16 mouse cellular contexts compared by ENCODE assay signal in the genomic region with DNA sequence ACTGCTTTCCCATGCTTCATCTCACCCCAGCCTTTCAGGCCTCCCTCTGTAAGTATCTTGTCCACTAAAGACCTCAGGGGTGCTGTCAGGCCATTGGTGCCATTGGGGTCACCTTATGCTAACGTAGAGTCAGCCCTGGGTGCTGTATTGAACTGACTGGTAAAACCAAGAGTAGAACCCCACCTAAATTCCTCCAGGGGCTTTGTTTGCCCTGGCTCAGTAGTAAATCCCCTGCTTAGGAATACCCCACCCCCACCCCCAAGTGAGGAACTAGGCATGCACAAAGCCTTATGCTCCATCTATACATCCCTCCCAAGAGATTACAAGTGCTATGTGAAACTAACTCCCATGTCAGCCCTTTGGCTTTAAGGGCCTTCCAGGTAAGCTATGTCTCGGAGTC. TPM values are rescaled to one million over a fixed set of nuclear protein-coding genes. Genes with fewer than 3 reads are reported as not detected.
DNase-seq lines count a peak whose midpoint lies in the region; ATAC-seq and TF ChIP-seq lines count a peak whose summit lies in the region.
"Had no signal": no experiment of that assay in that cellular context is flagged by ENCODE, and none has a peak within 500 bp of the region (broad histone marks: within the 10 kb centered on the region; RNA-seq: fewer than 3 reads in every experiment).

No protein-coding gene starts in this region.

- intact Hi-C loops in heart, postnatal 36 days (cut with DNase I), result no loop called here

- no peaks in the 10 kb centered on the region for H3K9me3 ChIP-seq in heart, embryonic 12.5 days (replicated peaks)
- no peaks in the 10 kb centered on the region for H3K9me3 ChIP-seq in midbrain, embryonic 13.5 days
- no peaks in the 10 kb centered on the region for H3K9me3 ChIP-seq in midbrain, embryonic 14.5 days (ENCODE audit: control insufficient read depth, low read length)
- H3K9me3 ChIP-seq in neural tube, embryonic 15.5 days (replicated peaks), result no peaks in the 10 kb centered on the region
- H3K9me3 ChIP-seq: embryonic facial prominence, embryonic 13.5 days; forebrain, embryonic 13.5 days; limb, embryonic 13.5 days had no signal

- no peak for ATAC-seq in heart, embryonic 12.5 days (ENCODE audit: insufficient number of reproducible peaks, low FRiP score)
- no peak for ATAC-seq in midbrain, embryonic 13.5 days
- no peak for ATAC-seq in midbrain, embryonic 14.5 days (ENCODE audit: low FRiP score, low TSS enrichment)
- ATAC-seq in neural tube, embryonic 15.5 days (ENCODE audit: low FRiP score), result no peak
- ATAC-seq: forebrain, embryonic 13.5 days had no signal

- no peaks in the 10 kb centered on the region for H3K27me3 ChIP-seq in heart, embryonic 12.5 days (replicated peaks)
- H3K27me3 ChIP-seq in midbrain, embryonic 13.5 days, result no peaks in the 10 kb centered on the region
- no peaks in the 10 kb centered on the region for H3K27me3 ChIP-seq in midbrain, embryonic 14.5 days (ENCODE audit: control insufficient read depth, insufficient read depth, low read length)
- no peaks in the 10 kb centered on the region for H3K27me3 ChIP-seq in neural tube, embryonic 15.5 days (replicated peaks)
- H3K27me3 ChIP-seq: embryonic facial prominence, embryonic 13.5 days; forebrain, embryonic 13.5 days; limb, embryonic 13.5 days had no signal

- peak overlapping the region; percentile 52 for H3K27ac ChIP-seq in heart, embryonic 12.5 days (ENCODE audit: poor library complexity, severe bottlenecking)
- H3K27ac ChIP-seq in midbrain, embryonic 13.5 days, result no peak overlapping the region
- no peak overlapping the region for H3K27ac ChIP-seq in midbrain, embryonic 14.5 days (replicated peaks; ENCODE audit: low read depth, low read length)
- H3K27ac ChIP-seq in bone marrow, adult 2 months (ENCODE audit: control insufficient read depth, insufficient read depth, low read depth, low read length, poor library complexity), result peak overlapping the region; percentile 33
- peak overlapping the region; percentile 23; the same call in 1 of the 2 replicates for H3K27ac ChIP-seq in neural tube, embryonic 15.5 days (replicated peaks)
- H3K27ac ChIP-seq: embryonic facial prominence, embryonic 13.5 days; forebrain, embryonic 13.5 days; limb, embryonic 13.5 days had no signal

- 92% methylated on average over 2 of the region's 2 CpGs for WGBS in heart, embryonic 12.5 days
- 87% methylated on average over 2 of the region's 2 CpGs for WGBS in midbrain, embryonic 13.5 days
- 89% methylated on average over 2 of the region's 2 CpGs for whole genome bisulfite sequencing in midbrain, embryonic 14.5 days
- 87% methylated on average over 2 of the region's 2 CpGs for WGBS in bone marrow, adult 2 months
- 93% methylated on average over 2 of the region's 2 CpGs for WGBS in neural tube, embryonic 15.5 days

- TF ChIP-seq POLR2A in bone marrow, adult 2 months (IDR thresholded peaks at IDR 0.05; ENCODE audit: borderline replicate concordance, control insufficient read depth, low read depth, low read length), result no peak

- peaks cover 51% of the 10 kb centered on the region for H3K4me1 ChIP-seq in heart, embryonic 12.5 days (replicated peaks)
- peaks cover 14% of the 10 kb centered on the region for H3K4me1 ChIP-seq in midbrain, embryonic 13.5 days (replicated peaks)
- H3K4me1 ChIP-seq in midbrain, embryonic 14.5 days (ENCODE audit: control insufficient read depth, insufficient read depth, low read length), result no peaks in the 10 kb centered on the region
- peaks cover 6% of the 10 kb centered on the region for H3K4me1 ChIP-seq in bone marrow, adult 2 months (ENCODE audit: control insufficient read depth, insufficient read depth, low read length)
- H3K4me1 ChIP-seq in neural tube, embryonic 15.5 days, result peaks cover 9% of the 10 kb centered on the region
- H3K4me1 ChIP-seq: forebrain, embryonic 13.5 days; limb, embryonic 13.5 days had no signal

- H3K4me3 ChIP-seq in heart, embryonic 12.5 days, result no peak overlapping the region
- H3K4me3 ChIP-seq in midbrain, embryonic 13.5 days (replicated peaks), result no peak overlapping the region
- no peak overlapping the region for H3K4me3 ChIP-seq in midbrain, embryonic 14.5 days (replicated peaks; ENCODE audit: low read depth, low read length)
- no peak overlapping the region for H3K4me3 ChIP-seq in bone marrow, adult 2 months (replicated peaks; ENCODE audit: control insufficient read depth, low read depth, low read length)
- no peak overlapping the region for H3K4me3 ChIP-seq in neural tube, embryonic 15.5 days (replicated peaks)
- H3K4me3 ChIP-seq: embryonic facial prominence, embryonic 13.5 days; forebrain, embryonic 13.5 days; limb, embryonic 13.5 days had no signal

- no peak for TF ChIP-seq CTCF in bone marrow, adult 2 months (IDR thresholded peaks at IDR 0.05; ENCODE audit: control insufficient read depth, insufficient read depth, low read length)

- no peak for DNase-seq in heart, postnatal 36 days
- no peak for DNase-seq in midbrain, embryonic 14.5 days
- no peak for DNase-seq in cerebellum, adult 18-20 months
- no peak for DNase-seq in embryo, embryonic 11 days
- DNase-seq: adrenal gland, postnatal 10 days; cerebellum, adult 8-10 months; heart, postnatal 14 days; kidney, postnatal 25 days; thymus, postnatal 36 days had no signal

- H3K36me3 ChIP-seq in heart, embryonic 12.5 days, result peaks cover 25% of the 10 kb centered on the region
- peaks cover 36% of the 10 kb centered on the region for H3K36me3 ChIP-seq in midbrain, embryonic 13.5 days
- H3K36me3 ChIP-seq in midbrain, embryonic 14.5 days (ENCODE audit: control insufficient read depth, insufficient read depth, low read length), result peaks cover 19% of the 10 kb centered on the region
- H3K36me3 ChIP-seq in neural tube, embryonic 15.5 days, result peaks cover 11% of the 10 kb centered on the region

- no peak overlapping the region for H3K9ac ChIP-seq in heart, embryonic 12.5 days
- 0 out of 2 replicates have a peak overlapping the region, but pooled peaks have one; percentile 28 for H3K9ac ChIP-seq in midbrain, embryonic 13.5 days (replicated peaks)
- H3K9ac ChIP-seq in midbrain, embryonic 14.5 days (replicated peaks; ENCODE audit: low read length), result no peak overlapping the region
- no peak overlapping the region for H3K9ac ChIP-seq in neural tube, embryonic 15.5 days (replicated peaks)
- H3K9ac ChIP-seq: embryonic facial prominence, embryonic 13.5 days; forebrain, embryonic 13.5 days; limb, embryonic 13.5 days had no signal

- no peak overlapping the region for H3K4me2 ChIP-seq in heart, embryonic 12.5 days
- no peak overlapping the region for H3K4me2 ChIP-seq in midbrain, embryonic 13.5 days (replicated peaks)
- no peak overlapping the region for H3K4me2 ChIP-seq in midbrain, embryonic 14.5 days (ENCODE audit: low read length)
- no peak overlapping the region for H3K4me2 ChIP-seq in neural tube, embryonic 15.5 days
- H3K4me2 ChIP-seq: embryonic facial prominence, embryonic 13.5 days; forebrain, embryonic 13.5 days; limb, embryonic 13.5 days had no signal

RNA-seq across cellular contexts. Expression of a gene that starts 10.9 kb away (rescaled TPM):
- polyA plus RNA-seq in heart, embryonic 12.5 days (2016; fragmentation: Nextera tagmentation; extraction: Ambion mirVana), result 49.9 and 53.8 TPM in 2 replicates
- 10 to 100 TPM; 56.9 to 65.4 TPM for total RNA-seq in heart, postnatal 36 days (2021)
- polyA plus RNA-seq in midbrain, embryonic 13.5 days (2015; fragmentation: Nextera tagmentation; extraction: Ambion mirVana), result 32.1 and 39.6 TPM in 2 replicates
- polyA plus RNA-seq in midbrain, embryonic 14.5 days (2014; fragmentation: Nextera tagmentation; extraction: Ambion mirVana), result 34.7 and 42.0 TPM in 2 replicates
- polyA plus RNA-seq in bone marrow, adult 2 months (2011; ENCODE audit: insufficient read depth, insufficient read length, low replicate concordance, missing spikeins), result 29.7 and 37.6 TPM in 2 replicates
- polyA plus RNA-seq in neural tube, embryonic 15.5 days (2015; fragmentation: Nextera tagmentation; extraction: Ambion mirVana), result 33.7 and 36.1 TPM in 2 replicates

RNA-seq across cellular contexts. Expression of a gene that starts 31.6 kb away (rescaled TPM):
- polyA plus RNA-seq in heart, embryonic 12.5 days (2016; fragmentation: Nextera tagmentation; extraction: Ambion mirVana), result 1.4 and 1.6 TPM in 2 replicates
- total RNA-seq in heart, postnatal 36 days (2021), result 1 to 10 TPM; 1.8 to 2.0 TPM
- polyA plus RNA-seq in midbrain, embryonic 13.5 days (2015; fragmentation: Nextera tagmentation; extraction: Ambion mirVana), result 5.1 and 6.3 TPM in 2 replicates
- polyA plus RNA-seq in midbrain, embryonic 14.5 days (2014; fragmentation: Nextera tagmentation; extraction: Ambion mirVana), result 1.0 and 1.8 TPM in 2 replicates
- 53.1 and 110 TPM in 2 replicates for polyA plus RNA-seq in bone marrow, adult 2 months (2011; ENCODE audit: insufficient read depth, insufficient read length, low replicate concordance, missing spikeins)
- 2.3 and 3.9 TPM in 2 replicates for polyA plus RNA-seq in neural tube, embryonic 15.5 days (2015; fragmentation: Nextera tagmentation; extraction: Ambion mirVana)

RNA-seq across cellular contexts. Expression of a gene that starts 35.0 kb away (rescaled TPM):
- 33.6 and 34.5 TPM in 2 replicates for polyA plus RNA-seq in heart, embryonic 12.5 days (2016; fragmentation: Nextera tagmentation; extraction: Ambion mirVana)
- total RNA-seq in heart, postnatal 36 days (2021), result 10 to 100 TPM; 59.8 TPM
- polyA plus RNA-seq in midbrain, embryonic 13.5 days (2015; fragmentation: Nextera tagmentation; extraction: Ambion mirVana), result 52.8 and 58.6 TPM in 2 replicates
- 68.8 and 86.9 TPM in 2 replicates for polyA plus RNA-seq in midbrain, embryonic 14.5 days (2014; fragmentation: Nextera tagmentation; extraction: Ambion mirVana)
- 10.4 and 11.6 TPM in 2 replicates for polyA plus RNA-seq in bone marrow, adult 2 months (2011; ENCODE audit: insufficient read depth, insufficient read length, low replicate concordance, missing spikeins)
- polyA plus RNA-seq in neural tube, embryonic 15.5 days (2015; fragmentation: Nextera tagmentation; extraction: Ambion mirVana), result 51.1 and 54.4 TPM in 2 replicates

RNA-seq across cellular contexts. Expression of a gene that starts 35.1 kb away (rescaled TPM):
- polyA plus RNA-seq in heart, embryonic 12.5 days (2016; fragmentation: Nextera tagmentation; extraction: Ambion mirVana), result 12.9 and 14.8 TPM in 2 replicates
- total RNA-seq in heart, postnatal 36 days (2021), result 1 to 10 TPM; 7.3 to 8.0 TPM
- 28.7 and 28.8 TPM in 2 replicates for polyA plus RNA-seq in midbrain, embryonic 13.5 days (2015; fragmentation: Nextera tagmentation; extraction: Ambion mirVana)
- 19.4 and 20.5 TPM in 2 replicates for polyA plus RNA-seq in midbrain, embryonic 14.5 days (2014; fragmentation: Nextera tagmentation; extraction: Ambion mirVana)
- polyA plus RNA-seq in bone marrow, adult 2 months (2011; ENCODE audit: insufficient read depth, insufficient read length, low replicate concordance, missing spikeins), result 4.8 and 5.0 TPM in 2 replicates
- 24.5 and 27.0 TPM in 2 replicates for polyA plus RNA-seq in neural tube, embryonic 15.5 days (2015; fragmentation: Nextera tagmentation; extraction: Ambion mirVana)

RNA-seq across cellular contexts. Expression of a gene that starts 47.5 kb away (rescaled TPM):
- polyA plus RNA-seq in heart, embryonic 12.5 days (2016; fragmentation: Nextera tagmentation; extraction: Ambion mirVana), result 89.4 and 92.3 TPM in 2 replicates
- total RNA-seq in heart, postnatal 36 days (2021), result 10 to 100 TPM; 44.9 to 46.9 TPM
- polyA plus RNA-seq in midbrain, embryonic 13.5 days (2015; fragmentation: Nextera tagmentation; extraction: Ambion mirVana), result 57.2 and 60.3 TPM in 2 replicates
- 48.0 and 50.2 TPM in 2 replicates for polyA plus RNA-seq in midbrain, embryonic 14.5 days (2014; fragmentation: Nextera tagmentation; extraction: Ambion mirVana)
- polyA plus RNA-seq in bone marrow, adult 2 months (2011; ENCODE audit: insufficient read depth, insufficient read length, low replicate concordance, missing spikeins), result 6.7 and 7.6 TPM in 2 replicates
- 53.4 and 61.3 TPM in 2 replicates for polyA plus RNA-seq in neural tube, embryonic 15.5 days (2015; fragmentation: Nextera tagmentation; extraction: Ambion mirVana)

Comparison
In these comparisons a context has a peak if more than half of its experiments do, and no peak if none do; other contexts are left out.
1. H3K27ac ChIP-seq: peak in heart, embryonic 12.5 days (single experiment), bone marrow, adult 2 months (single experiment) and neural tube, embryonic 15.5 days (single experiment); none in midbrain, embryonic 13.5 days (single experiment) and midbrain, embryonic 14.5 days (single experiment).